In the genomic region with DNA sequence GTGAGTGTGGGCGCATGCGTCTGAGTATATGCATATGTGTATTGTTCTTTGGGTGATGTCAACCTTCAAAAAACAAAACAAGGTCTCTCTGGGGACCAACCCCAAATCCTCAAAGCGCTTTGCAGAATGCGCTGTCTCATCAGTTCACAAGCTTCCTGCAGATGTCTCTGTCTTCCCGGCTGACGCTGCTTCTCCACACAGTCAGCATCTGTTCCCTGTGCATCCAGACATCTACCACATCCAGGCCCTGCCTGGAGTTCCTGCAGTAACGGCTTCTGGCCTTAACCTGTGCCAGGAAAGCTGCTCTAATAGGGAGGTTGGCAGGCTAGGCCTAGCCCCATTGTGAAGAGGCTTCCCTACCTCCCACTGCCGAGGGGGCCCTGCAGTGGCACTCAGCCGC, we compare ENCODE assay signal across 12 mouse cellular contexts.
DNase-seq lines count a peak whose midpoint lies in the region; ATAC-seq lines count a peak whose summit lies in the region.
"Had no signal": no experiment of that assay in that cellular context is flagged by ENCODE, and none has a peak within 500 bp of the region (broad histone marks: within the 10 kb centered on the region; RNA-seq: fewer than 3 reads in every experiment).

No protein-coding gene starts in this region.

- DNase-seq in left cerebral cortex, adult 18-20 months (ENCODE audit: low spot score in 2 of 2), result peak; percentile 6 to 11
- no peak for DNase-seq in left cerebral cortex, adult 9 months (ENCODE audit: low spot score in 2 of 2)
- DNase-seq in frontal cortex, postnatal 36 days (ENCODE audit: low spot score in 2 of 2), result peak; percentile 13 to 19
- DNase-seq in layer of hippocampus, postnatal 25 days (ENCODE audit: extremely low spot score in 1 of 2, low spot score in 1 of 2), result peak; percentile 5 to 12
- DNase-seq in right cerebral cortex, postnatal 25 days, result peak; percentile 23
- DNase-seq in thymus, adult 18-20 months, result no peak
- DNase-seq: gastrocnemius, postnatal 25 days; heart, postnatal 10 days; lung, postnatal 14 days had no signal

- no peak for ATAC-seq in CD4-positive, CD25-positive, alpha-beta regulatory T cell, adult 4 months
- ATAC-seq: forebrain, embryonic 16.5 days; intestine, embryonic 15.5 days had no signal

Comparison
In these comparisons a context has a peak if more than half of its experiments do, and no peak if none do; other contexts are left out.
1. DNase-seq: peak in left cerebral cortex, adult 18-20 months (2 of 2), frontal cortex, postnatal 36 days (2 of 2), layer of hippocampus, postnatal 25 days (2 of 2) and right cerebral cortex, postnatal 25 days (single experiment); none in left cerebral cortex, adult 9 months (0 of 2) and thymus, adult 18-20 months (0 of 2).